Comparison of ENCODE assay signal across 9 mouse cellular contexts in genomic region chr3:114029971-114030635, GRCm38 (mm10). TPM values are rescaled to one million over a fixed set of nuclear protein-coding genes. Genes with fewer than 3 reads are reported as not detected.
DNase-seq lines count a peak whose midpoint lies in the region; ATAC-seq lines count a peak whose summit lies in the region.
"Had no signal": no experiment of that assay in that cellular context is flagged by ENCODE, and none has a peak within 500 bp of the region (broad histone marks: within the 10 kb centered on the region; RNA-seq: fewer than 3 reads in every experiment).

Col11a1 (plus strand) TSS chr3:114030540.

- peak within 1 kb of the TSS; percentile 87 for H3K27ac ChIP-seq in forebrain, embryonic 10.5 days
- no peak within 1 kb of the TSS for H3K27ac ChIP-seq in liver, embryonic 16.5 days (ENCODE audit: low read length)

- H3K4me3 ChIP-seq in forebrain, embryonic 10.5 days: peak within 1 kb of the TSS; percentile 64
- H3K4me3 ChIP-seq in liver, embryonic 16.5 days (ENCODE audit: low read depth, low read length): peak within 1 kb of the TSS; percentile 23

- no peak within 1 kb of the TSS for H3K9ac ChIP-seq in liver, embryonic 16.5 days (ENCODE audit: low read depth, low read length)

- H3K4me1 ChIP-seq in forebrain, embryonic 10.5 days: peaks cover 33% of the 10 kb centered on the region
- no peaks in the 10 kb centered on the region for H3K4me1 ChIP-seq in liver, embryonic 16.5 days (ENCODE audit: control insufficient read depth, low read depth, low read length)

- intact Hi-C loops in heart, postnatal 10 days (cut with DNase I): loop anchor here (2.0 kb wide), 1 partner anchor 379 kb away; no protein-coding TSS in a partner anchor

- no peaks in the 10 kb centered on the region for H3K36me3 ChIP-seq in forebrain, embryonic 10.5 days (replicated peaks)
- H3K36me3 ChIP-seq in liver, embryonic 16.5 days (ENCODE audit: control insufficient read depth, insufficient read depth): no peaks in the 10 kb centered on the region

- H3K4me2 ChIP-seq in liver, embryonic 16.5 days (ENCODE audit: low read depth, low read length): peak within 1 kb of the TSS; percentile 44

- under 1% methylated on average over 19 of the region's 19 CpGs for WGBS in forebrain, embryonic 10.5 days
- 1% methylated on average over 19 of the region's 19 CpGs for WGBS in liver, embryonic 16.5 days (ENCODE audit: insufficient replicate concordance)

- no peaks in the 10 kb centered on the region for H3K9me3 ChIP-seq in forebrain, embryonic 10.5 days
- no peaks in the 10 kb centered on the region for H3K9me3 ChIP-seq in liver, embryonic 16.5 days (replicated peaks; ENCODE audit: control insufficient read depth, low read length)

- peak; percentile 47 for DNase-seq in urinary bladder, postnatal 14 days (ENCODE audit: low spot score)
- DNase-seq in urinary bladder, adult 18-20 months (ENCODE audit: low spot score in 2 of 2): no peak
- DNase-seq in forebrain, embryonic 10.5 days (ENCODE audit: extremely low spot score, low spot score): peak; percentile 92
- DNase-seq in heart, postnatal 10 days: peak; percentile 51
- peak; percentile 77 to 81 for DNase-seq in kidney, postnatal 4 days
- DNase-seq in ovary, postnatal 36 days (ENCODE audit: low spot score): peak; percentile 72

- ATAC-seq in liver, embryonic 16.5 days (ENCODE audit: low read depth): peak; percentile 56
- ATAC-seq in megakaryocyte progenitor cell, adult 5-6 weeks (replicated peaks; ENCODE audit: poor library complexity): no peak

- H3K27me3 ChIP-seq in forebrain, embryonic 10.5 days (ENCODE audit: poor library complexity, severe bottlenecking): no peaks in the 10 kb centered on the region
- peaks cover 21% of the 10 kb centered on the region for H3K27me3 ChIP-seq in liver, embryonic 16.5 days (ENCODE audit: control insufficient read depth, insufficient read depth, low read depth, low read length)
- H3K27me3 ChIP-seq: CH12.LX had no signal

RNA-seq across cellular contexts. Expression of gene Col11a1, which starts in this region (rescaled TPM):
- 16.4 and 17.7 TPM in 2 replicates for polyA plus RNA-seq in forebrain, embryonic 10.5 days (2016; fragmentation: Nextera tagmentation; extraction: Ambion mirVana)
- 1 to 10 TPM; 1.2 to 1.3 TPM for total RNA-seq in heart, postnatal 10 days (2021)
- polyA plus RNA-seq in liver, embryonic 16.5 days (2015; fragmentation: Nextera tagmentation; extraction: Ambion mirVana): 1.9 and 2.0 TPM in 2 replicates
- total RNA-seq in megakaryocyte progenitor cell, adult 5-6 weeks (2015): not detected in 2 replicates
- not detected in 2 replicates for total RNA-seq in megakaryocyte progenitor cell, adult 5-6 weeks (2017)
- total RNA-seq: CH12.LX had no signal

Comparison
In these comparisons a context has a peak if more than half of its experiments do, and no peak if none do; other contexts are left out.
1. DNase-seq: peak in urinary bladder, postnatal 14 days (single experiment), forebrain, embryonic 10.5 days (single experiment), heart, postnatal 10 days (2 of 2), kidney, postnatal 4 days (2 of 2) and ovary, postnatal 36 days (single experiment); none in urinary bladder, adult 18-20 months (0 of 2).